ENCODE assay signal across 36 mouse cellular contexts in the genomic region with DNA sequence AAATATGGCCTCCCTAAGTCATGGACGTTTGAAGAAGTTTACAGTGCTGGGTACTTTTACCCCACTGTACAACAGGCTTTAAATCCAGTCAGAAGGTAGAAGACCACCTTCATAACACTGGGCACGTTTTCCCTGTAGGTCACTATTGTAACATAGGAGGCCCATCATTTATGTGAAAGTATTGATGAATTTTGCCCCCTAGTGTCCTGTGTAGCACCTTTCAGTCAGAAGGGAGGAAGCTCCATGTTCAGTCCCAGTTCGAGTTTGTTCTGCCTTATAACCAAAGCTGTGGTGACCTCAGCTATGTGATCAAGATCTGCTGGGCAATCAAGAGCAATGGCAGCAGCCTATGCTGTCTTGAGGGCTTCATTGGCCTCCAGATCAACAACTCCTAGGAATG. TPM values are rescaled to one million over a fixed set of nuclear protein-coding genes. Genes with fewer than 3 reads are reported as not detected.
DNase-seq lines count a peak whose midpoint lies in the region; ATAC-seq and TF ChIP-seq lines count a peak whose summit lies in the region.
"Had no signal": no experiment of that assay in that cellular context is flagged by ENCODE, and none has a peak within 500 bp of the region (broad histone marks: within the 10 kb centered on the region; RNA-seq: fewer than 3 reads in every experiment).

No protein-coding gene starts in this region.

- peak; percentile 28 for TF ChIP-seq RAD21 in CH12.LX (IDR thresholded peaks at IDR 0.05; ENCODE audit: low read depth, low read length)

- no peak for TF ChIP-seq POLR2A in CH12.LX (IDR thresholded peaks at IDR 0.05; ENCODE audit: low read depth, low read length)

- no peaks in the 10 kb centered on the region for H3K36me3 ChIP-seq in hindbrain, postnatal 0 days (ENCODE audit: insufficient read depth, low read length)
- no peaks in the 10 kb centered on the region for H3K36me3 ChIP-seq in hindbrain, embryonic 13.5 days
- H3K36me3 ChIP-seq in CH12.LX (replicated peaks in 1 of 2; ENCODE audit: control insufficient read depth in 1 of 2, insufficient read depth in 1 of 2, low read length in 1 of 2) = no peaks in the 10 kb centered on the region
- no peaks in the 10 kb centered on the region for H3K36me3 ChIP-seq in neural tube, embryonic 15.5 days
- H3K36me3 ChIP-seq: embryonic facial prominence, embryonic 10.5 days; embryonic facial prominence, embryonic 13.5 days; forebrain, embryonic 12.5 days; forebrain, embryonic 15.5 days; G1E; hindbrain, embryonic 12.5 days had no signal

- ATAC-seq in hindbrain, postnatal 0 days = no peak
- ATAC-seq in hindbrain, embryonic 13.5 days (ENCODE audit: low FRiP score) = no peak
- no peak for ATAC-seq in neural tube, embryonic 15.5 days (ENCODE audit: low FRiP score)
- ATAC-seq: activated CD4-positive, CD25-positive, alpha-beta regulatory T cell, adult 4 months; CD4-positive, CD25-positive, alpha-beta regulatory T cell, adult 4 months; forebrain, embryonic 15.5 days; hindbrain, embryonic 16.5 days; inflammation-experienced regulatory T-cells, adult 6 months had no signal

- dilution Hi-C loops in CH12.LX (cut with MboI; ENCODE audit: extremely low pct_ligation_motif_present, extremely low pct_unique_long_range_greater_than_20kb, low sequenced_read_pairs) = no loop called here

- DNase-seq in hindbrain, postnatal 0 days (ENCODE audit: low spot score) = no peak
- DNase-seq in layer of hippocampus, adult 2 months (ENCODE audit: low spot score in 2 of 2) = no peak
- no peak for DNase-seq in layer of hippocampus, adult 9-10 months (ENCODE audit: low spot score)
- peak; percentile 22 for DNase-seq in CH12.LX (ENCODE audit: extremely low read depth)
- peak; percentile 25 for DNase-seq in R1 (ENCODE audit: low read depth, low spot score)
- DNase-seq in adrenal gland, postnatal 36 days = no peak
- DNase-seq: adrenal gland, adult 8-10 months; adrenal gland, postnatal 25 days; cerebellum, adult 18-20 months; cerebellum, adult 9-10 months; cerebellum, postnatal 25 days; gastrocnemius, postnatal 10 days; gastrocnemius, postnatal 36 days; heart, adult 11 months; kidney, adult 11 months had no signal

- H3K27me3 ChIP-seq in hindbrain, postnatal 0 days (ENCODE audit: insufficient read depth, low read length) = no peaks in the 10 kb centered on the region
- no peaks in the 10 kb centered on the region for H3K27me3 ChIP-seq in hindbrain, embryonic 13.5 days
- no peaks in the 10 kb centered on the region for H3K27me3 ChIP-seq in CH12.LX (replicated peaks)
- no peaks in the 10 kb centered on the region for H3K27me3 ChIP-seq in neural tube, embryonic 15.5 days (replicated peaks)
- H3K27me3 ChIP-seq: embryonic facial prominence, embryonic 13.5 days; forebrain, embryonic 12.5 days; forebrain, embryonic 15.5 days; hindbrain, embryonic 12.5 days had no signal

- H3K9me3 ChIP-seq in hindbrain, postnatal 0 days (ENCODE audit: low read length) = no peaks in the 10 kb centered on the region
- H3K9me3 ChIP-seq in hindbrain, embryonic 13.5 days = no peaks in the 10 kb centered on the region
- H3K9me3 ChIP-seq in CH12.LX (replicated peaks; ENCODE audit: low read length) = no peaks in the 10 kb centered on the region
- H3K9me3 ChIP-seq in neural tube, embryonic 15.5 days (replicated peaks) = no peaks in the 10 kb centered on the region
- H3K9me3 ChIP-seq: embryonic facial prominence, embryonic 10.5 days; embryonic facial prominence, embryonic 13.5 days; forebrain, embryonic 12.5 days; forebrain, embryonic 15.5 days; G1E; hindbrain, embryonic 12.5 days had no signal

- H3K27ac ChIP-seq in hindbrain, postnatal 0 days = no peak overlapping the region
- H3K27ac ChIP-seq in hindbrain, embryonic 13.5 days = no peak overlapping the region
- H3K27ac ChIP-seq in layer of hippocampus, adult 2 months = no peak overlapping the region
- no peak overlapping the region for H3K27ac ChIP-seq in CH12.LX (ENCODE audit: insufficient read depth, low read depth)
- H3K27ac ChIP-seq in neural tube, embryonic 15.5 days (replicated peaks) = no peak overlapping the region
- H3K27ac ChIP-seq: embryonic facial prominence, embryonic 10.5 days; embryonic facial prominence, embryonic 13.5 days; forebrain, embryonic 12.5 days; forebrain, embryonic 15.5 days; hindbrain, embryonic 12.5 days had no signal

- H3K4me1 ChIP-seq in hindbrain, postnatal 0 days (ENCODE audit: insufficient read depth, low read length) = no peaks in the 10 kb centered on the region
- H3K4me1 ChIP-seq in hindbrain, embryonic 13.5 days (replicated peaks) = no peaks in the 10 kb centered on the region
- peaks cover 0 to 5% of the 10 kb centered on the region in 2 experiments; a peak in 2 of 4 replicates for H3K4me1 ChIP-seq in CH12.LX (ENCODE audit: control insufficient read depth in 1 of 2, insufficient read depth in 2 of 2)
- no peaks in the 10 kb centered on the region for H3K4me1 ChIP-seq in neural tube, embryonic 15.5 days
- H3K4me1 ChIP-seq: embryonic facial prominence, embryonic 10.5 days; embryonic facial prominence, embryonic 13.5 days; forebrain, embryonic 12.5 days; forebrain, embryonic 15.5 days; hindbrain, embryonic 12.5 days had no signal

- no peaks in the 10 kb centered on the region for H3K79me2 ChIP-seq in CH12.LX (replicated peaks; ENCODE audit: control insufficient read depth, extremely low read depth, insufficient read depth, poor library complexity, severe bottlenecking)

- in situ Hi-C loops in CH12.LX (cut with MboI; ENCODE audit: low pct_ligation_motif_present, low pct_unique_long_range_greater_than_20kb, low sequenced_read_pairs) = no loop called here

- no peak overlapping the region for H3K4me2 ChIP-seq in hindbrain, postnatal 0 days (ENCODE audit: low read depth, low read length)
- H3K4me2 ChIP-seq in hindbrain, embryonic 13.5 days = no peak overlapping the region
- no peak overlapping the region for H3K4me2 ChIP-seq in CH12.LX (ENCODE audit: insufficient read depth, low read depth, poor library complexity, severe bottlenecking)
- no peak overlapping the region for H3K4me2 ChIP-seq in neural tube, embryonic 15.5 days
- H3K4me2 ChIP-seq: embryonic facial prominence, embryonic 13.5 days; forebrain, embryonic 12.5 days; forebrain, embryonic 15.5 days; heart, embryonic 11.5 days; hindbrain, embryonic 12.5 days had no signal

- H3K4me3 ChIP-seq in hindbrain, postnatal 0 days (ENCODE audit: low read length) = no peak overlapping the region
- H3K4me3 ChIP-seq in hindbrain, embryonic 13.5 days = no peak overlapping the region
- H3K4me3 ChIP-seq in layer of hippocampus, adult 2 months = no peak overlapping the region
- no peak overlapping the region for H3K4me3 ChIP-seq in CH12.LX (replicated peaks in 1 of 3; ENCODE audit: low read depth in 2 of 3, low read length in 2 of 3, poor library complexity in 1 of 3)
- no peak overlapping the region for H3K4me3 ChIP-seq in neural tube, embryonic 15.5 days (replicated peaks)
- H3K4me3 ChIP-seq: embryonic facial prominence, embryonic 10.5 days; embryonic facial prominence, embryonic 13.5 days; erythroblast, embryonic 14.5 days; forebrain, embryonic 12.5 days; forebrain, embryonic 15.5 days; hindbrain, embryonic 12.5 days had no signal

- no peak for TF ChIP-seq EP300 in CH12.LX (IDR thresholded peaks at IDR 0.05; ENCODE audit: low read length)

- no peak overlapping the region for H3K9ac ChIP-seq in hindbrain, postnatal 0 days (replicated peaks; ENCODE audit: low read length)
- H3K9ac ChIP-seq in hindbrain, embryonic 13.5 days = no peak overlapping the region
- H3K9ac ChIP-seq in CH12.LX (ENCODE audit: insufficient read depth, low read depth) = no peak overlapping the region
- H3K9ac ChIP-seq in neural tube, embryonic 15.5 days (replicated peaks) = no peak overlapping the region
- H3K9ac ChIP-seq: embryonic facial prominence, embryonic 13.5 days; forebrain, embryonic 12.5 days; forebrain, embryonic 15.5 days; hindbrain, embryonic 12.5 days had no signal

- TF ChIP-seq CTCF in hindbrain, postnatal 0 days (IDR thresholded peaks at IDR 0.05; ENCODE audit: low read depth) = 0 out of 2 replicates have a peak, but pooled peaks have one; percentile 2
- TF ChIP-seq CTCF in layer of hippocampus, adult 2 months (conservative IDR thresholded peaks at IDR 0.05) = 0 out of 2 replicates have a peak, but pooled peaks have one; percentile 6
- TF ChIP-seq CTCF in CH12.LX (conservative IDR thresholded peaks at IDR 0.05 in 1 of 2, IDR thresholded peaks at IDR 0.05 in 1 of 2; ENCODE audit: low read depth in 2 of 2, low read length in 2 of 2) = peak in 1 of 2 experiments; percentile 48; a peak in 2 of 4 replicates

- WGBS in hindbrain, postnatal 0 days = 57% methylated on average over 3 of the region's 3 CpGs
- 62% methylated on average over 3 of the region's 3 CpGs for WGBS in hindbrain, embryonic 13.5 days
- WGBS in neural tube, embryonic 15.5 days = 63% methylated on average over 3 of the region's 3 CpGs

TF ChIP-seq in CH12.LX, 34 proteins besides CTCF, POLR2A, EP300 and RAD21:
- TF ChIP-seq SMC3 (IDR thresholded peaks at IDR 0.05; ENCODE audit: low read depth, low read length) = peak; percentile 39
- no peak for TF ChIP-seq MEF2A (IDR thresholded peaks at IDR 0.05; ENCODE audit: borderline replicate concordance, low read depth, low read length)

RNA-seq across cellular contexts. Expression of a gene that starts 13.4 kb away (rescaled TPM):
- not detected in 2 replicates for total RNA-seq in hindbrain, postnatal 0 days (2014; rRNA removed)
- not detected in 2 replicates for polyA plus RNA-seq in hindbrain, postnatal 0 days (2015; fragmentation: Nextera tagmentation; extraction: Ambion mirVana)
- polyA plus RNA-seq in hindbrain, embryonic 13.5 days (2015; fragmentation: Nextera tagmentation; extraction: Ambion mirVana) = not detected in 2 replicates
- not detected for total RNA-seq in layer of hippocampus, adult 2 months (2021)
- total RNA-seq in CH12.LX (2012; rRNA removed) (not detected in 2 replicates), CH12.LX (2014; rRNA removed) (not detected in 2 replicates)
- not detected in 2 replicates for polyA plus RNA-seq in CH12.LX (2012; ENCODE audit: insufficient read length, low read depth)
- total RNA-seq in adrenal gland, postnatal 36 days (2021) = under 1 TPM in 1 of 2 experiments, not detected in 1; 0.17 TPM
- not detected in 2 replicates for polyA plus RNA-seq in neural tube, embryonic 15.5 days (2015; fragmentation: Nextera tagmentation; extraction: Ambion mirVana)
- total RNA-seq: common myeloid progenitor, adult 5-6 weeks; G1E; gastrocnemius, postnatal 10 days; gastrocnemius, postnatal 36 days; heart, adult 8-10 months; heart, postnatal 25 days; hematopoietic stem cell, adult 5-6 weeks had no signal
- polyA plus RNA-seq: activated CD4-positive, CD25-positive, alpha-beta regulatory T cell, adult 4 months; C2C12; embryonic facial prominence, embryonic 10.5 days; embryonic facial prominence, embryonic 13.5 days; erythroblast, embryonic 14.5 days; forebrain, embryonic 12.5 days; forebrain, embryonic 15.5 days; G1E; heart, embryonic 11.5 days; heart, embryonic 14.5 days; heart, postnatal 0 days; hindbrain, embryonic 12.5 days; hindbrain, embryonic 16.5 days had no signal

Comparison
In these comparisons a context has a peak if more than half of its experiments do, and no peak if none do; other contexts are left out.
1. DNase-seq: peak in CH12.LX (single experiment) and R1 (single experiment); none in hindbrain, postnatal 0 days (single experiment), layer of hippocampus, adult 2 months (0 of 2), layer of hippocampus, adult 9-10 months (single experiment) and adrenal gland, postnatal 36 days (0 of 2).